Mouse (Mus musculus): ENCODE measurements around the gene Scrt2. TPM values are rescaled to one million over a fixed set of nuclear protein-coding genes. Genes with fewer than 3 reads are reported as not detected.

Scrt2 gene
- polyA plus RNA-seq, 1 experiment from 2014 or later = 16.9 TPM

- H3K27ac ChIP-seq (ENCODE audit: low read length) = no peak overlapping the region
- H3K4me3 ChIP-seq (replicated peaks; ENCODE audit: low read length) = no peak overlapping the region
- no peaks in the 10 kb centered on the region for H3K27me3 ChIP-seq (replicated peaks; ENCODE audit: control insufficient read depth, insufficient read depth, low read length)
- H3K9me3 ChIP-seq (ENCODE audit: control insufficient read depth, low read length) = no peaks in the 10 kb centered on the region
- no peaks in the 10 kb centered on the region for H3K36me3 ChIP-seq (ENCODE audit: control insufficient read depth, insufficient read depth)
- no peak for ATAC-seq
- H3K4me1 ChIP-seq (replicated peaks; ENCODE audit: control insufficient read depth, insufficient read depth, low read length) = no peaks in the 10 kb centered on the region
- H3K4me2 ChIP-seq (ENCODE audit: low read length) = no peak overlapping the region
- no peak overlapping the region for H3K9ac ChIP-seq (replicated peaks; ENCODE audit: low read depth, low read length)
- 69% methylated on average over 9 of the region's 9 CpGs for WGBS
These were observed 50.7 kb downstream of the Scrt2 start for GRCm38 (mm10) chr2:152132016-152132415.

DNA sequence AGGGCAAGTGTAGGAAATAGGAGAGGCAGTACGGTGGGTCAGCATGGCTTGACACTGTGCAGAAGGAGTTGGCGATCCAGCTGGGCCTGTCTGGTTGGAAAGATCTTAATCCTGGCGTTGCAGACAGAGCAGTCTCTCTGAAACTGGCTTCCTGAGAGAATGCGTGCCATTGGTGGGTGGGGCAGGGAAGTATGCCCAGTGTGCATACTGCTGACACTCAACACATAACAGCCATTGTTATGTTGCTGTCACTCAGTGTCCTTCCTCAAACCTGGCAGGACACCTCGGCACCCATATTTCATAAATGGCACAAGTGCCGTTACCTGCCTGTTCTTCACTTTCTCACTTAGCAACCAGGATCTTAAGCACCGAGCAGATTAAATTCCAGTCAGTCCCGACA lies 51.4 kb downstream of the Scrt2 start:
- H3K4me2 ChIP-seq (ENCODE audit: low read length) = no peak overlapping the region
- no peaks in the 10 kb centered on the region for H3K27me3 ChIP-seq (replicated peaks; ENCODE audit: control insufficient read depth, insufficient read depth, low read length)
- H3K4me1 ChIP-seq (replicated peaks; ENCODE audit: control insufficient read depth, insufficient read depth, low read length) = no peaks in the 10 kb centered on the region
- no peaks in the 10 kb centered on the region for H3K36me3 ChIP-seq (ENCODE audit: control insufficient read depth, insufficient read depth)
- no peak overlapping the region for H3K4me3 ChIP-seq (replicated peaks; ENCODE audit: low read length)
- ATAC-seq = no peak
- H3K9ac ChIP-seq (replicated peaks; ENCODE audit: low read depth, low read length) = no peak overlapping the region
- H3K9me3 ChIP-seq (ENCODE audit: control insufficient read depth, low read length) = no peaks in the 10 kb centered on the region
- no peak overlapping the region for H3K27ac ChIP-seq (ENCODE audit: low read length)
- WGBS = 76% methylated on average over 8 of the region's 8 CpGs

GRCm38 (mm10) chr2:152139191-152139987 lies 58.1 kb downstream of the Scrt2 start:
- peak; percentile 64 for ATAC-seq
- no peaks in the 10 kb centered on the region for H3K36me3 ChIP-seq (ENCODE audit: control insufficient read depth, insufficient read depth)
- peaks cover 35% of the 10 kb centered on the region for H3K4me1 ChIP-seq (replicated peaks; ENCODE audit: control insufficient read depth, insufficient read depth, low read length)
- H3K9ac ChIP-seq (replicated peaks; ENCODE audit: low read depth, low read length) = no peak overlapping the region
- 45% methylated on average over 10 of the region's 10 CpGs for WGBS
- H3K9me3 ChIP-seq (ENCODE audit: control insufficient read depth, low read length) = no peaks in the 10 kb centered on the region
- H3K27me3 ChIP-seq (replicated peaks; ENCODE audit: control insufficient read depth, insufficient read depth, low read length) = peaks cover 16% of the 10 kb centered on the region
- no peak overlapping the region for H3K27ac ChIP-seq (ENCODE audit: low read length)
- H3K4me2 ChIP-seq (ENCODE audit: low read length) = no peak overlapping the region
- no peak overlapping the region for H3K4me3 ChIP-seq (replicated peaks; ENCODE audit: low read length)

GRCm38 (mm10) chr2:152140941-152141340 lies 59.6 kb downstream of the Scrt2 start:
- H3K27ac ChIP-seq (ENCODE audit: low read length) = no peak overlapping the region
- WGBS = 20% methylated on average over 11 of the region's 11 CpGs
- H3K4me3 ChIP-seq (replicated peaks; ENCODE audit: low read length) = no peak overlapping the region
- no peaks in the 10 kb centered on the region for H3K9me3 ChIP-seq (ENCODE audit: control insufficient read depth, low read length)
- H3K4me1 ChIP-seq (replicated peaks; ENCODE audit: control insufficient read depth, insufficient read depth, low read length) = peaks cover 35% of the 10 kb centered on the region
- no peak overlapping the region for H3K9ac ChIP-seq (replicated peaks; ENCODE audit: low read depth, low read length)
- H3K36me3 ChIP-seq (ENCODE audit: control insufficient read depth, insufficient read depth) = no peaks in the 10 kb centered on the region
- no peak for ATAC-seq
- peaks cover 28% of the 10 kb centered on the region for H3K27me3 ChIP-seq (replicated peaks; ENCODE audit: control insufficient read depth, insufficient read depth, low read length)
- H3K4me2 ChIP-seq (ENCODE audit: low read length) = no peak overlapping the region

GRCm38 (mm10) chr2:152141491-152141890 lies 60.2 kb downstream of the Scrt2 start:
- H3K27ac ChIP-seq (ENCODE audit: low read length) = no peak overlapping the region
- H3K36me3 ChIP-seq (ENCODE audit: control insufficient read depth, insufficient read depth) = no peaks in the 10 kb centered on the region
- ATAC-seq = no peak
- H3K27me3 ChIP-seq (replicated peaks; ENCODE audit: control insufficient read depth, insufficient read depth, low read length) = peaks cover 28% of the 10 kb centered on the region
- H3K4me3 ChIP-seq (replicated peaks; ENCODE audit: low read length) = peak overlapping the region; percentile 28; the same call in 1 of the 2 replicates
- H3K4me2 ChIP-seq (ENCODE audit: low read length) = peak overlapping the region; percentile 49
- H3K9me3 ChIP-seq (ENCODE audit: control insufficient read depth, low read length) = no peaks in the 10 kb centered on the region
- H3K4me1 ChIP-seq (replicated peaks; ENCODE audit: control insufficient read depth, insufficient read depth, low read length) = peaks cover 35% of the 10 kb centered on the region
- peak overlapping the region; percentile 30; the same call in 1 of the 2 replicates for H3K9ac ChIP-seq (replicated peaks; ENCODE audit: low read depth, low read length)
- 20% methylated on average over 1 of the region's 1 CpGs for WGBS

- ATAC-seq = no peak
- Histone ChIP-seq H3K9ac (replicated peaks; ENCODE audit: low read depth, low read length) (peak overlapping the region; percentile 30), H3K4me1 (replicated peaks; ENCODE audit: control insufficient read depth, insufficient read depth, low read length) (peaks cover 35% of the 10 kb centered on the region), H3K4me3 (replicated peaks; ENCODE audit: low read length) (peak overlapping the region; percentile 28), H3K36me3 (ENCODE audit: control insufficient read depth, insufficient read depth) (no peaks in the 10 kb centered on the region), H3K27ac (ENCODE audit: low read length) (no peak overlapping the region), H3K9me3 (ENCODE audit: control insufficient read depth, low read length) (no peaks in the 10 kb centered on the region), H3K27me3 (replicated peaks; ENCODE audit: control insufficient read depth, insufficient read depth, low read length) (peaks cover 28% of the 10 kb centered on the region), H3K4me2 (ENCODE audit: low read length) (peak overlapping the region; percentile 49)
- WGBS = 0% methylated on average over 13 of the region's 13 CpGs
These were observed 60.7 kb downstream of the Scrt2 start for GRCm38 (mm10) chr2:152142046-152142445.

DNA sequence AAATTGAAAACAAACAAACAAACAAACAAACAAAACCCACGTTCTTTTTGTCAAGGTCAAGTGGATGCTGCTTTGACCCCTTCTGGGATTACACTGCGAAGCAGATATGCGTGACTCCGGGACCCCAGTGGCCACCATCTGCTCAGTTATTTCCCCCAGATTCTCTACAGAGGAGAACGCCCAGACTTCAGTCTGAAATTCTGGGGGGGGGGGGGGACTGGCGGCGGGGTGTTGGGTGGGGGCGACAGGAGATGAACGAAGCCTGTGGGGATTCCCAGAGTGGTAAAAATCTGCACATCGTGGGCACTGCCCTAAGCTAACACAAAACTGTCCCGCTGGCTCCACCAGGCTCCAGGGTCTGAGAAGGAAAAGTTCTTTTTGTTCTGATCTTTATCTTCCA lies 61.2 kb downstream of the Scrt2 start:
- no peak overlapping the region for H3K4me2 ChIP-seq (ENCODE audit: low read length)
- 4% methylated on average over 11 of the region's 11 CpGs for WGBS
- no peaks in the 10 kb centered on the region for H3K9me3 ChIP-seq (ENCODE audit: control insufficient read depth, low read length)
- H3K27ac ChIP-seq (ENCODE audit: low read length) = no peak overlapping the region
- ATAC-seq = no peak
- peaks cover 28% of the 10 kb centered on the region for H3K27me3 ChIP-seq (replicated peaks; ENCODE audit: control insufficient read depth, insufficient read depth, low read length)
- H3K9ac ChIP-seq (replicated peaks; ENCODE audit: low read depth, low read length) = no peak overlapping the region
- H3K36me3 ChIP-seq (ENCODE audit: control insufficient read depth, insufficient read depth) = no peaks in the 10 kb centered on the region
- no peak overlapping the region for H3K4me3 ChIP-seq (replicated peaks; ENCODE audit: low read length)
- H3K4me1 ChIP-seq (replicated peaks; ENCODE audit: control insufficient read depth, insufficient read depth, low read length) = peaks cover 35% of the 10 kb centered on the region

GRCm38 (mm10) chr2:152143279-152144157 lies 62.2 kb downstream of the Scrt2 start, which contains the start of gene Tcf15:
Gene Tcf15, plus strand, starts transcription at chr2:152143561.
- Histone ChIP-seq H3K27me3 (replicated peaks; ENCODE audit: control insufficient read depth, insufficient read depth, low read length) (peaks cover 28% of the 10 kb centered on the region), H3K9ac (replicated peaks; ENCODE audit: low read depth, low read length) (peak within 1 kb of the TSS; percentile 47), H3K9me3 (ENCODE audit: control insufficient read depth, low read length) (no peaks in the 10 kb centered on the region), H3K4me1 (replicated peaks; ENCODE audit: control insufficient read depth, insufficient read depth, low read length) (peaks cover 35% of the 10 kb centered on the region), H3K4me3 (replicated peaks; ENCODE audit: low read length) (peak within 1 kb of the TSS; percentile 50), H3K4me2 (ENCODE audit: low read length) (peak within 1 kb of the TSS; percentile 73), H3K36me3 (ENCODE audit: control insufficient read depth, insufficient read depth) (no peaks in the 10 kb centered on the region), H3K27ac (ENCODE audit: low read length) (no peak within 1 kb of the TSS)
- WGBS = under 1% methylated on average over 108 of the region's 118 CpGs
- peak; percentile 69 for ATAC-seq

- H3K27me3 ChIP-seq (replicated peaks; ENCODE audit: control insufficient read depth, insufficient read depth, low read length) = peaks cover 28% of the 10 kb centered on the region
- no peak for ATAC-seq
- H3K36me3 ChIP-seq (ENCODE audit: control insufficient read depth, insufficient read depth) = no peaks in the 10 kb centered on the region
- peaks cover 31% of the 10 kb centered on the region for H3K4me1 ChIP-seq (replicated peaks; ENCODE audit: control insufficient read depth, insufficient read depth, low read length)
- no peaks in the 10 kb centered on the region for H3K9me3 ChIP-seq (ENCODE audit: control insufficient read depth, low read length)
- 21% methylated on average over 9 of the region's 9 CpGs for WGBS
- H3K27ac ChIP-seq (ENCODE audit: low read length) = no peak overlapping the region
- peak overlapping the region; percentile 47 for H3K9ac ChIP-seq (replicated peaks; ENCODE audit: low read depth, low read length)
- peak overlapping the region; percentile 73 for H3K4me2 ChIP-seq (ENCODE audit: low read length)
- peak overlapping the region; percentile 50 for H3K4me3 ChIP-seq (replicated peaks; ENCODE audit: low read length)
These were observed 62.8 kb downstream of the Scrt2 start for GRCm38 (mm10) chr2:152144158-152144450.
